Mouse (Mus musculus) G1E (cell line): ENCODE data around the gene Spock1. TPM values are rescaled to one million over a fixed set of nuclear protein-coding genes. Genes with fewer than 3 reads are reported as not detected.

Experiments
- ATAC-seq: 2 replicates; pipeline ENCODE4 v1.8.0; 2016; ENCODE audit warnings: mild to moderate bottlenecking; ENCODE audit not compliant: insufficient number of reproducible peaks, poor library complexity, low FRiP score, severe bottlenecking; ENCODE audit errors: extremely low read depth
- DNase-seq: peaks from one replicate; pipeline ENCODE4 v3.0.0; 2012; ENCODE audit warnings: low spot score
- H3K27me3 ChIP-seq: 2 replicates; pipeline ENCODE4 v1.6.1; 2012; ENCODE audit warnings: mild to moderate bottlenecking, low read length, inconsistent platforms; ENCODE audit not compliant: insufficient read depth
- H3K36me3 ChIP-seq: replicated peaks from 2 replicates; pipeline ENCODE3; 2012; ENCODE audit warnings: mild to moderate bottlenecking, inconsistent platforms
- H3K4me1 ChIP-seq: 2 replicates; pipeline ENCODE4 v1.6.1; 2012; ENCODE audit warnings: low read depth, low read length, inconsistent platforms, mixed read lengths; ENCODE audit not compliant: insufficient read depth
- H3K4me3 ChIP-seq: 2 replicates; pipeline ENCODE4 v1.5.1; 2012; ENCODE audit warnings: low read depth, mild to moderate bottlenecking, inconsistent platforms, low read length, moderate library complexity, mixed read lengths
- H3K9me3 ChIP-seq: replicated peaks from 2 replicates; pipeline ENCODE4 v1.6.1; 2012; ENCODE audit warnings: inconsistent platforms
- CTCF ChIP-seq: IDR thresholded peaks from 2 replicates; pipeline ENCODE4 v1.5.1; 2012; ENCODE audit warnings: low read depth, low read length, inconsistent platforms, mixed read lengths
- GATA1 ChIP-seq: IDR thresholded peaks from 2 replicates; pipeline ENCODE4 v1.6.1; 2012; ENCODE audit warnings: borderline replicate concordance, low read length, inconsistent platforms, mixed read lengths
- GATA2 ChIP-seq: IDR thresholded peaks from 2 replicates; pipeline ENCODE4 v1.6.1; 2012; ENCODE audit warnings: low read depth, low read length, inconsistent platforms, borderline replicate concordance
- POLR2AphosphoS5 ChIP-seq: IDR thresholded peaks from 2 replicates; pipeline ENCODE4 v1.6.1; 2012; ENCODE audit warnings: low read depth, low read length, inconsistent platforms; ENCODE audit not compliant: insufficient replicate concordance
- TAL1 ChIP-seq: conservative IDR thresholded peaks from 2 replicates; pipeline ENCODE4 v1.6.1; 2012; ENCODE audit warnings: low read depth, low read length, inconsistent platforms, mixed read lengths
- polyA plus RNA-seq: library from polyadenylated mRNA; stranded (reverse); fragments of >175 nt; gene quantifications from 2 replicates; pipeline ENCODE4 v1.2.3, GENCODE M21; 2012
- total RNA-seq, 2 experiments: library from RNA; stranded (forward) in 1 of 2; stranded (reverse) in 1 of 2; fragments of 200-1000 nt in 1 of 2; fragments of >200 nt in 1 of 2; fragmentation: Nextera tagmentation in 1 of 2; gene quantifications; 2 replicates each; pipeline ENCODE4 v1.2.3; 2014 to 2017

Gene Spock1
- total and polyA plus RNA-seq, 3 experiments, result 0.22 TPM; not detected in 2

DNA sequence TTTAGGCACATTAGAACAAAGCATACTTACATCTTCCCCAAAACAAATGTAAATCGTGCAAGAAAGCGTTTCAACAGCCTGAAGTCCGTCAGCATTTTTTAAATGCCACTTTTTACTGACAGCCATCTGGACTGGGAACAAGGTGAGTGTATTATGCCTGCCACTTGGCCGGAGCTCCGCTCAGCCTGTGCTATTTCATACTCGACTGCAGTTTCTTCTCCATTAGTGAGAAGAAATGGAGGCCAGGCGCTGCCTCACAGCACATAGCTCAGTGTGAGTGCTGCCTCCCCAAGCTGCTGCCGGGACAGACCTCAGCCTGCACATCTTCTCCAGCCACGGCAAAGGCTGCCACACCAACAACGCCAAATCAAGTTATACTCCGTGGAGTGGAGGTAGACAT lies 91.9 kb downstream of the Spock1 start:
- Histone ChIP-seq H3K36me3 (no peaks in the 10 kb centered on the region), H3K9me3 (peaks cover 83% of the 10 kb centered on the region), H3K27me3 (no peaks in the 10 kb centered on the region), H3K4me1 (no peaks in the 10 kb centered on the region), H3K4me3 (no peak overlapping the region)
- TF ChIP-seq CTCF (no peak), GATA1 (no peak)
- ATAC-seq, result no peak
- no peak for DNase-seq

GRCm38 (mm10) chr13:57812643-57813042 lies 95.5 kb downstream of the Spock1 start:
- TF ChIP-seq CTCF (no peak), GATA2 (no peak)
- no peak for DNase-seq
- no peaks in the 10 kb centered on the region for H3K27me3 ChIP-seq
- H3K4me1 ChIP-seq, result no peaks in the 10 kb centered on the region
- no peak overlapping the region for H3K4me3 ChIP-seq
- H3K9me3 ChIP-seq, result peaks cover 81% of the 10 kb centered on the region
- H3K36me3 ChIP-seq, result no peaks in the 10 kb centered on the region
- no peak for ATAC-seq

- no peaks in the 10 kb centered on the region for H3K4me1 ChIP-seq
- peaks cover 83% of the 10 kb centered on the region for H3K9me3 ChIP-seq
- no peak overlapping the region for H3K4me3 ChIP-seq
- DNase-seq (no peak), ATAC-seq (no peak)
- TF ChIP-seq CTCF, result no peak
- TF ChIP-seq GATA1, result no peak
- no peak for TF ChIP-seq POLR2AphosphoS5
- TF ChIP-seq TAL1, result no peak
- no peak for TF ChIP-seq GATA2
- H3K36me3 ChIP-seq, result no peaks in the 10 kb centered on the region
- no peaks in the 10 kb centered on the region for H3K27me3 ChIP-seq
These were observed 96.9 kb downstream of the Spock1 start for GRCm38 (mm10) chr13:57811253-57811652.

DNA sequence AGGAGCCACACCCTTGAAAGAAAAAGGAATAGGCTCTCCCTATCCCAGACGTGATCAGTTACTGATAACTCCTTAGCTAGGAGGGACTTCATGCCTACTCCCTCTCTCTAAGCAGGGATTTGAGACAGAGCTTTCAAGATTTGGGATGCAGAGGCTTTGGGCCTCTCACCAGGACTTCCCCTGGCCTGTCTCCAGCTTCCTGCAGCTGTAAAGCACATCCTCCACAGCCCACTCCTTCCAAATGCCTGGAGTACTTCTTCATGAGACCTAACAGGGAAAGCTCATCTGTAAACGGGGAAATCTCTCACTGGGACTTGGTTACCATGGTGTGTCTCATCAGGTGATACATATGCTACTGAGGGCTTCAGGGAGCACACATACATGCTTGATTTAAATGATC lies 97.3 kb downstream of the Spock1 start:
- H3K9me3 ChIP-seq, result peaks cover 82% of the 10 kb centered on the region
- TF ChIP-seq GATA1, result no peak
- TF ChIP-seq TAL1, result no peak
- no peak for TF ChIP-seq GATA2
- TF ChIP-seq CTCF, result no peak
- TF ChIP-seq POLR2AphosphoS5, result no peak
- DNase-seq (no peak), ATAC-seq (no peak)
- no peak overlapping the region for H3K4me3 ChIP-seq
- H3K4me1 ChIP-seq, result no peaks in the 10 kb centered on the region
- no peaks in the 10 kb centered on the region for H3K27me3 ChIP-seq
- no peaks in the 10 kb centered on the region for H3K36me3 ChIP-seq

- H3K36me3 ChIP-seq, result no peaks in the 10 kb centered on the region
- TF ChIP-seq TAL1 (no peak), GATA2 (no peak), GATA1 (no peak), POLR2AphosphoS5 (no peak), CTCF (no peak)
- peaks cover 84% of the 10 kb centered on the region for H3K9me3 ChIP-seq
- ATAC-seq (no peak), DNase-seq (no peak)
- no peak overlapping the region for H3K4me3 ChIP-seq
- H3K27me3 ChIP-seq, result no peaks in the 10 kb centered on the region
- H3K4me1 ChIP-seq, result no peaks in the 10 kb centered on the region
These were observed 98.0 kb downstream of the Spock1 start for GRCm38 (mm10) chr13:57810083-57810482.

GRCm38 (mm10) chr13:57809603-57810002 lies 98.5 kb downstream of the Spock1 start:
- Histone ChIP-seq H3K36me3 (no peaks in the 10 kb centered on the region), H3K9me3 (peaks cover 84% of the 10 kb centered on the region)

GRCm38 (mm10) chr13:57806816-57807215 lies 101.3 kb downstream of the Spock1 start:
- TF ChIP-seq GATA2 (no peak), CTCF (no peak), POLR2AphosphoS5 (no peak), GATA1 (no peak), TAL1 (no peak)
- H3K4me3 ChIP-seq, result no peak overlapping the region
- no peak for ATAC-seq

More at GRCm38 (mm10) chr13:57809603-57810002, 98.5 kb downstream of the Spock1 start:
- no peaks in the 10 kb centered on the region for H3K4me1 ChIP-seq
- TF ChIP-seq CTCF, result no peak
- no peak for TF ChIP-seq TAL1
- no peak for TF ChIP-seq GATA1
- TF ChIP-seq GATA2, result no peak
- TF ChIP-seq POLR2AphosphoS5, result no peak
- H3K27me3 ChIP-seq, result no peaks in the 10 kb centered on the region
- DNase-seq, result no peak
- H3K4me3 ChIP-seq, result no peak overlapping the region
- ATAC-seq, result no peak

More at GRCm38 (mm10) chr13:57806816-57807215, 101.3 kb downstream of the Spock1 start:
- no peaks in the 10 kb centered on the region for H3K27me3 ChIP-seq
- DNase-seq, result no peak
- peaks cover 78% of the 10 kb centered on the region for H3K9me3 ChIP-seq
- no peaks in the 10 kb centered on the region for H3K4me1 ChIP-seq
- no peaks in the 10 kb centered on the region for H3K36me3 ChIP-seq
